ENCODE assay signal across 8 mouse cellular contexts in genomic region chr10:108162297-108163020, GRCm38 (mm10). TPM values are rescaled to one million over a fixed set of nuclear protein-coding genes. Genes with fewer than 3 reads are reported as not detected.
DNase-seq lines count a peak whose midpoint lies in the region; ATAC-seq and TF ChIP-seq lines count a peak whose summit lies in the region.

No protein-coding gene starts in this region.

- peaks cover 5% of the 10 kb centered on the region for H3K4me1 ChIP-seq in forebrain, embryonic 11.5 days (replicated peaks; ENCODE audit: control insufficient read depth, insufficient read depth, low read length)
- peaks cover 32% of the 10 kb centered on the region for H3K4me1 ChIP-seq in hindbrain, embryonic 15.5 days (replicated peaks)
- H3K4me1 ChIP-seq in liver, embryonic 12.5 days = peaks cover 37% of the 10 kb centered on the region
- peaks cover 17% of the 10 kb centered on the region for H3K4me1 ChIP-seq in neural tube, embryonic 12.5 days

- H3K4me3 ChIP-seq in left cerebral cortex, adult 2 months = peak overlapping the region; percentile 98
- H3K4me3 ChIP-seq in forebrain, embryonic 11.5 days (ENCODE audit: low read depth, low read length) = peak overlapping the region; percentile 99
- peak overlapping the region; percentile 99 for H3K4me3 ChIP-seq in hindbrain, embryonic 15.5 days
- H3K4me3 ChIP-seq in liver, embryonic 12.5 days = peak overlapping the region; percentile 100
- peak overlapping the region; percentile 98 for H3K4me3 ChIP-seq in neural tube, embryonic 12.5 days

- peak overlapping the region; percentile 74 for H3K4me2 ChIP-seq in forebrain, embryonic 11.5 days (ENCODE audit: low read depth, low read length, severe bottlenecking)
- peak overlapping the region; percentile 69 for H3K4me2 ChIP-seq in hindbrain, embryonic 15.5 days
- peak overlapping the region; percentile 81 for H3K4me2 ChIP-seq in liver, embryonic 12.5 days
- peak overlapping the region; percentile 71 for H3K4me2 ChIP-seq in neural tube, embryonic 12.5 days (replicated peaks)

- under 1% methylated on average over 63 of the region's 79 CpGs for WGBS in forebrain, embryonic 11.5 days
- under 1% methylated on average over 64 of the region's 79 CpGs for WGBS in hindbrain, embryonic 15.5 days
- under 1% methylated on average over 76 of the region's 79 CpGs for WGBS in liver, embryonic 12.5 days (ENCODE audit: insufficient replicate concordance)
- under 1% methylated on average over 73 of the region's 79 CpGs for WGBS in neural tube, embryonic 12.5 days

- H3K27me3 ChIP-seq in forebrain, embryonic 11.5 days (ENCODE audit: control insufficient read depth, insufficient read depth, low read length) = no peaks in the 10 kb centered on the region
- no peaks in the 10 kb centered on the region for H3K27me3 ChIP-seq in hindbrain, embryonic 15.5 days
- no peaks in the 10 kb centered on the region for H3K27me3 ChIP-seq in liver, embryonic 12.5 days (replicated peaks)
- H3K27me3 ChIP-seq in neural tube, embryonic 12.5 days (replicated peaks) = no peaks in the 10 kb centered on the region

- H3K36me3 ChIP-seq in forebrain, embryonic 11.5 days (ENCODE audit: control insufficient read depth, insufficient read depth, low read length) = no peaks in the 10 kb centered on the region
- H3K36me3 ChIP-seq in hindbrain, embryonic 15.5 days = no peaks in the 10 kb centered on the region
- peaks cover 6% of the 10 kb centered on the region; the same call in 1 of the 2 replicates for H3K36me3 ChIP-seq in liver, embryonic 12.5 days
- H3K36me3 ChIP-seq in neural tube, embryonic 12.5 days = no peaks in the 10 kb centered on the region

- H3K9ac ChIP-seq in forebrain, embryonic 11.5 days (ENCODE audit: low read length) = peak overlapping the region; percentile 98
- peak overlapping the region; percentile 100 for H3K9ac ChIP-seq in hindbrain, embryonic 15.5 days
- peak overlapping the region; percentile 99 for H3K9ac ChIP-seq in liver, embryonic 12.5 days
- H3K9ac ChIP-seq in neural tube, embryonic 12.5 days = peak overlapping the region; percentile 99

- H3K9me3 ChIP-seq in forebrain, embryonic 11.5 days (ENCODE audit: control insufficient read depth, low read length) = no peaks in the 10 kb centered on the region
- H3K9me3 ChIP-seq in hindbrain, embryonic 15.5 days = no peaks in the 10 kb centered on the region
- no peaks in the 10 kb centered on the region for H3K9me3 ChIP-seq in liver, embryonic 12.5 days (replicated peaks)
- no peaks in the 10 kb centered on the region for H3K9me3 ChIP-seq in neural tube, embryonic 12.5 days

- DNase-seq in left cerebral cortex, adult 2 months (ENCODE audit: extremely low spot score in 1 of 2, low spot score in 2 of 2) = peak; percentile 47 to 56
- DNase-seq in left cerebral cortex, postnatal 25 days (ENCODE audit: low spot score in 2 of 2) = no peak
- DNase-seq in adrenal gland, adult 2 months = peak; percentile 78
- DNase-seq in forebrain, embryonic 11.5 days (ENCODE audit: low spot score) = peak; percentile 76
- peak; percentile 49 for DNase-seq in urinary bladder, postnatal 25 days (ENCODE audit: low spot score)

- peak; percentile 67 for ATAC-seq in forebrain, embryonic 11.5 days (replicated peaks; ENCODE audit: low FRiP score)
- ATAC-seq in hindbrain, embryonic 15.5 days (ENCODE audit: low FRiP score, low read depth) = peak; percentile 72
- ATAC-seq in liver, embryonic 12.5 days = peak; percentile 72
- peak; percentile 68 for ATAC-seq in neural tube, embryonic 12.5 days (ENCODE audit: low FRiP score, low read depth)

- peak overlapping the region; percentile 99 for H3K27ac ChIP-seq in left cerebral cortex, adult 2 months
- H3K27ac ChIP-seq in forebrain, embryonic 11.5 days (ENCODE audit: low read depth, low read length) = peak overlapping the region; percentile 98
- peak overlapping the region; percentile 99 for H3K27ac ChIP-seq in hindbrain, embryonic 15.5 days (replicated peaks)
- peak overlapping the region; percentile 95 for H3K27ac ChIP-seq in liver, embryonic 12.5 days
- peak overlapping the region; percentile 99 for H3K27ac ChIP-seq in neural tube, embryonic 12.5 days

- intact Hi-C loops in left cerebral cortex, adult 2 months (cut with DNase I) = loop anchor here (2.0 to 5.0 kb wide), 3 partner anchors 74 to 230 kb away; no protein-coding TSS in a partner anchor
- intact Hi-C loops in left cerebral cortex, postnatal 25 days (cut with DNase I) = loop anchor here (2.0 to 10.0 kb wide), 5 partner anchors 74 to 230 kb away; no protein-coding TSS in a partner anchor

- TF ChIP-seq CTCF in left cerebral cortex, adult 2 months (IDR thresholded peaks at IDR 0.05) = no peak

RNA-seq across cellular contexts. Expression of gene Ppp1r12a, which starts 0.5 kb away (rescaled TPM):
- 100 to 1,000 TPM; 145 to 150 TPM for total RNA-seq in left cerebral cortex, adult 2 months (2021)
- 100 to 1,000 TPM; 146 to 147 TPM for total RNA-seq in left cerebral cortex, postnatal 25 days (2021)
- total RNA-seq in adrenal gland, adult 2 months (2021) = 100 to 1,000 TPM in 1 of 2 experiments, 10 to 100 TPM in 1; 84.0 to 110 TPM
- 6.7 and 8.5 TPM in 2 replicates for polyA plus RNA-seq in adrenal gland, adult 2 months (2012; rRNA removed)
- polyA plus RNA-seq in forebrain, embryonic 11.5 days (2014; fragmentation: Nextera tagmentation; extraction: Ambion mirVana) = 76.2 and 80.7 TPM in 2 replicates
- 71.0 and 72.3 TPM in 2 replicates for polyA plus RNA-seq in hindbrain, embryonic 15.5 days (2015; fragmentation: Nextera tagmentation; extraction: Ambion mirVana)
- polyA plus RNA-seq in liver, embryonic 12.5 days (2016; fragmentation: Nextera tagmentation; extraction: Ambion mirVana) = 48.3 and 51.8 TPM in 2 replicates
- polyA plus RNA-seq in neural tube, embryonic 12.5 days (2016; fragmentation: Nextera tagmentation; extraction: Ambion mirVana) = 79.1 and 83.4 TPM in 2 replicates

Comparison
In these comparisons a context has a peak if more than half of its experiments do, and no peak if none do; other contexts are left out.
1. DNase-seq: peak in left cerebral cortex, adult 2 months (2 of 2), adrenal gland, adult 2 months (single experiment), forebrain, embryonic 11.5 days (single experiment) and urinary bladder, postnatal 25 days (single experiment); none in left cerebral cortex, postnatal 25 days (0 of 2).
2. Peak in every context shown above with its lines, with median percentiles within 50 percentile points of each other: H3K27ac ChIP-seq, H3K4me3 ChIP-seq, ATAC-seq, H3K4me2 ChIP-seq and H3K9ac ChIP-seq.